Mouse (Mus musculus) heart, postnatal 4 days (tissue): ENCODE data around the gene Arl13a. TPM values are rescaled to one million over a fixed set of nuclear protein-coding genes. Genes with fewer than 3 reads are reported as not detected.

Experiments
- total RNA-seq, 2 experiments: library from RNA; stranded (reverse); gene quantifications; 2 replicates each; pipeline ENCODE4 v1.2.3; 2021

The Arl13a gene
- total RNA-seq, 2 experiments from 2014 or later: not detected

Other genes with a start within 250 kb of the Arl13a start
- gene Sytl4, start 205.7 kb upstream of the Arl13a start, total RNA-seq: 1 to 10 TPM; 2.5 to 3.7 TPM
- 10 to 100 TPM; 28.7 to 29.2 TPM for gene Cstf2, start 128.3 kb upstream of the Arl13a start, total RNA-seq
- 1 to 10 TPM in 1 of 2 experiments, under 1 TPM in 1; 0.83 to 1.4 TPM for gene Xkrx, start 25.4 kb upstream of the Arl13a start, total RNA-seq
- under 1 TPM in 1 of 2 experiments, not detected in 1; 0.88 TPM for gene Nox1, start 34.5 kb downstream of the Arl13a start, total RNA-seq
- 10 to 100 TPM; 43.0 to 51.6 TPM for gene Trmt2b, start 89.5 kb downstream of the Arl13a start, total RNA-seq
- 10 to 100 TPM; 15.5 to 17.0 TPM for gene Tmem35a, start 107.7 kb downstream of the Arl13a start, total RNA-seq
- 10 to 100 TPM; 15.7 to 17.1 TPM for gene Cenpi, start 120.6 kb downstream of the Arl13a start, total RNA-seq
- gene Drp2, start 217.1 kb downstream of the Arl13a start, total RNA-seq: under 1 TPM; 0.45 to 0.74 TPM